Mouse (Mus musculus) forelimb bud, embryonic 11.5 days (tissue): ENCODE measurements around the gene Hbb-bh1.
"Not testable (repeated sequence)": the region's sequence is repeated elsewhere in the genome, so short reads cannot be mapped to it uniquely, and the experiment has no call there.

ENCODE experiments used
- DNase-seq: peaks from one replicate; pipeline ENCODE4 v3.0.0-alpha.2; 2012; ENCODE audit warnings: low read depth, low spot score

Gene Hbb-bh1

DNA sequence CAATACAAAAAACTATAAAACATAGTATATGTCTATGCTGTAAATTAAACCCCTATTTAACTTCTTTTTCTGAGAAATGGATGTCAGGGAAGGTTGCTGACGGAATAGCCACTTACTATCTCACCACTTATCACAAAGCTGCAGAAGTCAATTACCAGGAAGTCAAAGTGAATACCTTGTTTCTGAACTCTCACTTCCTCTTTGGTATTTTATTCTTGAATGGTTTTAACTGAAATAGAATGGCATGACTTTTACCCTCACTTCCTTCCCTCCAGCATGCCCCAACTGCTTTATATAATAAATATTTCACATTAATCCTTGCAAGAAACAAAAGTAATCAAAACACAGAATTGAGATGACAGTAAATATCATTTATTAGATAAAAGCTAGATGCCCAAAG lies 30.8 kb downstream of the Hbb-bh1 start:
- no peak for DNase-seq

DNA sequence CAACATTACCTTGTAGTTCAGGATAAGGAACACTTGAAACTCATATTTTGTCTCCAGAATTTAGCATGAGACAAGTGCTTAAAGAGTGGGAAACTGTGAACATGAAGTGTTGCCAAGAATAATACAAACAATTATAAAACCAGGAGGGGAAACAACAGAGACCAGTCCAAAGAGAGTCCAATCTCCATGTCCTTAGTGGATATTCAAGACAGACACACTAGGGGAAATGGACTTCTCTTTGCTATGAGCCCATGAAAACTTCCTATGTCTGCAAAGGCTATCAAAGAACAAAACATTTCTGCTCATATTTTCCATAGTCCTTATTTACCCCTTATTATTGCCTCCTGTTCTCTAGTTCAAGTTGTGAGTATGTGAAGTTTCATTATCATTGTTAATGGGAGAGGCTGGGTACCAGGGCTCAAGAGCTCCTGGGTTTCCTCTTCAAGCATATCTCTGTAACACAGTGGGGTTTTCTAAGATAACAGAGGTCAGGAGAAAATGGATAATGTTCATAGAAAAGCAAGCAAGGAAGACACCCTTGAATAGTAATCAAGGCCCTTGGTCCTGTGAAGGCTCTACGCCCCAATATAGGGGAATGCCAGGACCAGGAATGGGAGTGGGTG lies 31.6 kb downstream of the Hbb-bh1 start:
- no peak for DNase-seq

DNA sequence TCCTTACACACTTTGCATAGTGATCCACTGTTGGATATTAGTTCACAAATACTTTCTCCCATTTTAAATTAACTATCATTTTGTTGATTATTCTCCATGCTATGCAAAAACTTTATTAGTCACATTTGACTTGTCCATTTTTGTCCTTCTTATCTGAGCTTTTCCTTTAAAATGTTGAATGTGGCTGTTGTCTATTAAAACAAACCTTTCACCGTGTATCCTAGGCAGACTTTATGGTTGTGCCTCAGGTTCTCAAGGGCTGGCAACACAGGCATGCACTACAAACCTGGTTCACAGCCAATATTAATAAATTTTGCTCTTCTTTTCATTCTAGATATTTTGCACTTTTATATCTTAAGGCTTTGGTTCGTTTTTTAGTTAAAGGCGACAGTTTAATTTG lies 32.2 kb downstream of the Hbb-bh1 start:
- DNase-seq = no peak

DNA sequence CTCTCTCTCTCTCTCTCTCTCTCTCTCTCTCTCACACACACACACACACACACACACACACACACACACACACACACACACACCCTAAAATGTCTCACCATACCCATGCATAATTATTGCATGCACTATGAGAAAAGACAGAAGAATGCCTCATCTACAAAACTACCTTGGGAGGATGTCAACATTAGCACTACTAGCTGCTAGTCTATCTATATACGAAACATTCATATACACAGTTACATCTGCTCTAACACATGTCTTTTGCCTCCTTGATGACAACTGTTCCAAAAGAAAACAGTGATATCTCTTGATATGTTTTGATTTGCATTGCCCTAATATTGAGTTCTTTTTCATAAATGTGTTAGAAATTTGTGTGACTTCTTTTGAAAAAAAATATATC lies 32.7 kb downstream of the Hbb-bh1 start:
- no peak for DNase-seq

DNA sequence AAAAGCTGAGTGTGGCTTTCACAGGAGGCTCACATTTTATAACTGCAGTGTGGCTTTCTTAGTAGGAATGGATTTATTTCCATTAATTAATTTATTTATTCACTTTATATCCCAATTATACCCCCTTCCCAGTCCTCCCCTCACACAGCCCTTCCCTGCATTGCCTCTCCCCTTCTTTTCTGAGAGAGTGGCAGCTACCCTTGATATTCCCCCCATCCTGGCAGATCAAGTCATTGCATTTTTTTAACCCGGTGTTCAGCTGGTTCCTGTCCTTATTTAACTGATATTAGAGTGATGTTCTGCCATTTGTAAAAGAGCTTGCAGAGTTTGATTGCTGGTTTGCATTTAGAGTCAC lies 33.2 kb downstream of the Hbb-bh1 start:
- no peak for DNase-seq

DNA sequence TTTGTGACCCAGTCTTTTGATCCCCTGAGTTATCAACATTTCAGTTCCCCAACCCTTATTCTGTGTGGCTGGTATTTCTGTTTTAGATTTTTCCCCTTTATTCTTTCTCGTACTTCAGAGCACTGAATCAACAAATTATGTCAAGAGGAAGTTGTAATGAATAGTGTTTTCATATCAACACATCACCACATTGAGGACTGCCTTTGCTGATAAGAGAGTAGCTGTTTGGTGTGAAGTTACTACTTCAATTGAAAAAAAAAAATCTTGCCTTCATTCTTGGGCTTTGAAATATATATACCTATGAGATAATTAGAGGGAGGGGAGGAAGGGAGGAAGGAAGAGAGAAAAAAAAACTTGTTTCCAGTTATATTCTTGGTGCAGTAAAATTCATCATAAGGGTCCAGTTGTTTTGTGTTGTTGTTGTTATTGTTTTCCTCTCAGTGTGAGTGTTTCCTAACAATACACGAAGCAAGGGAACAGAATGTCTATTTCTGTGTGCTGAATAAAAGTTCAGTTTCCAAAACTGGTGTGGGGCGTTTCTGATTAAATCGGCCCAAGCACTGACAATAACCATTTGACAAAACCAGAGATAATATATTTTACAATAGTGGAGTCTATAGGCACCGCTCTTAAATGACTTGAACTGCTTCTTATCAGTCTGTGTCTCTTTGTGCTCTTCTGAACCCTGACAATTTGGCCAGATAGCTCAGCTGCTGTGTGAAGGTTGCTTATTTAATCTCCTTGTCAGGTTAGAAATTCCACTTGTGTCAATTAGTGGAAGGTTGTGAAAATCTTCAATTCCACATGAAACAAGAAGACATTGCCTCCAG lies 33.8 kb downstream of the Hbb-bh1 start:
- no peak for DNase-seq

DNA sequence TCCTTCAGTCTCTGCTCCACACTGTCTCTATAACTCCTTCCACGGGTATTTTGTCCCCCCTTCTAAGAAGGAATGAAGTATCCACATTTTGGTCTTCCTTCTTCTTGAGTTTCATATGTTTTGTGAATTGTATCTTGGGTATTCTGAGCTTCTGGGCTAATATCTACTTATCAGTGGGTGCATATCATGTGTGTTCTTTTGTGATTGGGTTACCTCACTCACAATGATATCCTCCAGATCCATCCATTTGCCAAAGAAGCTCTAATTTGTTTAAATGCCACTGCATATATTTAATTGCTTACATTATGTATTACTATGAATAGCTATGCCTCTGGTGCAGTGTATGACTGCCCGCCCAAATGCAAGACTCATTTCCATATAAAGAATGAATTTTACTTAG lies 34.8 kb downstream of the Hbb-bh1 start:
- DNase-seq = not testable (repeated sequence)

DNA sequence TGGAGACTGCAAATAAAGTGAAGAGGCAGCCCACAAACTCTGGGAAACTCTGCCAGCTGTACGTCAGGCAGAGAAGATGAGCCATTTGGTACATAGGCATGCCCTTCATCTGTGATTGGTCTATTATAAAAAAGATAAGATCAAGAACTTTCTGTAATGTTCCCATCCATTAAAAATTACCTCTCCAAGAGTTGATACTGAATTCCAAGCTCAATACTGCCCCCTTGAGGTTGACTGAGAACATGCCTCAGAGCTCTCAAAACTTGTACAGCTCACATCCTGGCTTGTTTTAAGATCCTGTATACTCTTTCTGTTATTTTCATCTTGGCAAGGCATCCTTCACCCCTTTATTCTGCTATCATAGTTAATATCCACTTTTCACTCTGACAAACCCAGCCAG lies 36.1 kb downstream of the Hbb-bh1 start:
- DNase-seq = peak; percentile 30

DNA sequence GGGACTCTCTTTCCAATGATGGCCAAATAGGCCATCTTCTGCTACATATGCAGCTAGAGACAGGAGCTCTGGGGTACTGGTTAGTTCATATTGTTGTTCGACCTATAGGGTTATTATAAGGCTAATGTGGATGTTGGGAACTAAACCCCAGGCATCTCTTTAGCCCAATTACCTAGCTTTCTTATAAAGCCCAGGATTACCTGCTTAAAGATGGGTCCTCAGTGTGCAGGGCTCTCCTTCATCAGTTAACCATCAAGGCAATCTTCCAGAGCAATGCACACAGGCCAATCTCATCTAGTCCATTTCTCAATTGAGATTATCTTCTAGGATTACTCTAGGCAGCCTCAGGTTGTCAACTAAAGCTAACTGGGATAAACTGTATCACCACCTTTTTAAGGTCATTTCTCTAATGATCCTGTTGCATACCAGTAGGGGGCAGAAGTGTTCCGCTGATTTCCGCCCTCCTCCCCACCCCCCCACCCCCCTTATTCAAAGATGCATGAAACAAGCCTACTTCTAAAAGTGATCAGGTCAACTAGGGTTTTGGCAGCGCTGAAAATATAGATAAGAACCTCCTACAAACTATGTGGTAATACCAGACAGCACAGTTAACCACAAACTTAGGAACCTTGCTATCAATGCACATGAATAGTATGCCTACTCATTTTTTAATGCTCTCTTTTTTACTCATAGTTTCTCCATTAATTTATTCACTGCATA lies 50.1 kb downstream of the Hbb-bh1 start:
- no peak for DNase-seq

DNA sequence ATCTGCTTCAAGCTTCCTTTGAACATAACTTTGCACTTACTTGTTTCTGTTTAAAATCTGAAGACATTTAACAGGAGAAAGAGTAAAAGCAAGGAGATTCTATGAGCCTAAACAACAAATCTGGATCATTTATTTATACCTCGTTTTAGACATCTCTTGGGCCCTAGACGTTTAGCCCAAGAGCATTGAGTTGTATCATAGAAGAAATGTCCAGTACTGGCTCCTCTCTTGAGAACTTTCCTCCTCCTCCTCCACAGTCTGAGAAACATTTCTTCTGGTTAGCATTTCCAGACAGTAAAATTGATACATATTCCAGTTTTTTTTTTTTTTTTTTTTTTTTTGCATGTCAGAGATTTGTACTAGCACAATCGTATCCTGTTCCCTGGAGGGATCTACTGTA lies 51.2 kb downstream of the Hbb-bh1 start, which contains the start of gene Olfr67:
TSS of gene Olfr67 (minus strand) at position 101 of the 400 bp plus-strand sequence.
- no peak for DNase-seq
